Mouse (Mus musculus): ENCODE data around the gene Baiap2. TPM values are rescaled to one million over a fixed set of nuclear protein-coding genes. Genes with fewer than 3 reads are reported as not detected.
A peak's percentile ranks its signal among the peaks of the same experiment; 100 is the strongest.

The Baiap2 gene
- polyA plus RNA-seq, 1 experiment from 2014 or later = 11.1 TPM

GRCm38 (mm10) chr11:119997351-119997750, 54.8 kb downstream of the Baiap2 start:
- Histone ChIP-seq H3K27ac (no peak overlapping the region), H3K27me3 (ENCODE audit: poor library complexity, severe bottlenecking) (no peaks in the 10 kb centered on the region), H3K4me1 (peaks cover 6% of the 10 kb centered on the region; the same call in 1 of the 2 replicates), H3K9me3 (no peaks in the 10 kb centered on the region), H3K36me3 (replicated peaks) (peaks cover 36% of the 10 kb centered on the region), H3K4me3 (no peak overlapping the region)
- WGBS = 93% methylated on average over 16 of the region's 16 CpGs
- no peak for DNase-seq (ENCODE audit: extremely low spot score, low spot score)

- WGBS = 81% methylated on average over 5 of the region's 5 CpGs
- Histone ChIP-seq H3K4me3 (no peak overlapping the region), H3K4me1 (peaks cover 6% of the 10 kb centered on the region; the same call in 1 of the 2 replicates), H3K27ac (no peak overlapping the region), H3K9me3 (no peaks in the 10 kb centered on the region), H3K27me3 (ENCODE audit: poor library complexity, severe bottlenecking) (no peaks in the 10 kb centered on the region), H3K36me3 (replicated peaks) (peaks cover 2% of the 10 kb centered on the region)
- no peak for DNase-seq (ENCODE audit: extremely low spot score, low spot score)
Observed at GRCm38 (mm10) chr11:120002041-120002440, 59.5 kb downstream of the Baiap2 start.

GRCm38 (mm10) chr11:120002634-120003220, 60.2 kb downstream of the Baiap2 start:
- H3K27ac ChIP-seq = no peak overlapping the region
- peaks cover 6% of the 10 kb centered on the region; the same call in 1 of the 2 replicates for H3K4me1 ChIP-seq
- no peaks in the 10 kb centered on the region for H3K27me3 ChIP-seq (ENCODE audit: poor library complexity, severe bottlenecking)
- H3K9me3 ChIP-seq = no peaks in the 10 kb centered on the region
- no peak for DNase-seq (ENCODE audit: extremely low spot score, low spot score)
- WGBS = 94% methylated on average over 7 of the region's 7 CpGs
- no peak overlapping the region for H3K4me3 ChIP-seq
- H3K36me3 ChIP-seq (replicated peaks) = no peaks in the 10 kb centered on the region; the same call in 1 of the 2 replicates

- Histone ChIP-seq H3K36me3 (replicated peaks) (no peaks in the 10 kb centered on the region), H3K4me3 (no peak overlapping the region), H3K4me1 (no peaks in the 10 kb centered on the region; the same call in 1 of the 2 replicates), H3K27me3 (ENCODE audit: poor library complexity, severe bottlenecking) (peaks cover 4% of the 10 kb centered on the region), H3K27ac (0 out of 2 replicates have a peak overlapping the region, but pooled peaks have one; percentile 48), H3K9me3 (no peaks in the 10 kb centered on the region)
- DNase-seq (ENCODE audit: extremely low spot score, low spot score) = no peak
- 93% methylated on average over 18 of the region's 18 CpGs for WGBS
Observed at GRCm38 (mm10) chr11:120005434-120006317, 63.1 kb downstream of the Baiap2 start.

- 83% methylated on average over 4 of the region's 4 CpGs for WGBS
- H3K27ac ChIP-seq = no peak overlapping the region
- no peak for DNase-seq (ENCODE audit: extremely low spot score, low spot score)
Observed at GRCm38 (mm10) chr11:120007496-120008080, 65.0 kb downstream of the Baiap2 start.

GRCm38 (mm10) chr11:120008501-120008900, 65.9 kb downstream of the Baiap2 start:
- 97% methylated on average over 1 of the region's 1 CpGs for WGBS
- Histone ChIP-seq H3K4me3 (no peak overlapping the region), H3K27me3 (ENCODE audit: poor library complexity, severe bottlenecking) (peaks cover 29% of the 10 kb centered on the region), H3K4me1 (peaks cover 22% of the 10 kb centered on the region), H3K36me3 (replicated peaks) (no peaks in the 10 kb centered on the region), H3K9me3 (no peaks in the 10 kb centered on the region), H3K27ac (no peak overlapping the region)
- DNase-seq (ENCODE audit: extremely low spot score, low spot score) = no peak

More at GRCm38 (mm10) chr11:120007496-120008080, 65.0 kb downstream of the Baiap2 start:
- H3K4me1 ChIP-seq = peaks cover 16% of the 10 kb centered on the region
- H3K4me3 ChIP-seq = no peak overlapping the region
- no peaks in the 10 kb centered on the region for H3K36me3 ChIP-seq (replicated peaks)
- no peaks in the 10 kb centered on the region for H3K9me3 ChIP-seq
- H3K27me3 ChIP-seq (ENCODE audit: poor library complexity, severe bottlenecking) = peaks cover 23% of the 10 kb centered on the region

- H3K27ac ChIP-seq = no peak overlapping the region
- H3K4me1 ChIP-seq = peaks cover 25% of the 10 kb centered on the region
- 92% methylated on average over 8 of the region's 8 CpGs for WGBS
- peaks cover 31% of the 10 kb centered on the region for H3K27me3 ChIP-seq (ENCODE audit: poor library complexity, severe bottlenecking)
- no peaks in the 10 kb centered on the region for H3K9me3 ChIP-seq
- H3K36me3 ChIP-seq (replicated peaks) = no peaks in the 10 kb centered on the region
- DNase-seq (ENCODE audit: extremely low spot score, low spot score) = no peak
- no peak overlapping the region for H3K4me3 ChIP-seq
Observed at GRCm38 (mm10) chr11:120008956-120009355, 66.4 kb downstream of the Baiap2 start.

GRCm38 (mm10) chr11:120009937-120010336, 67.4 kb downstream of the Baiap2 start:
- Histone ChIP-seq H3K27me3 (ENCODE audit: poor library complexity, severe bottlenecking) (peaks cover 41% of the 10 kb centered on the region), H3K4me1 (peaks cover 34% of the 10 kb centered on the region), H3K27ac (no peak overlapping the region), H3K4me3 (no peak overlapping the region), H3K36me3 (replicated peaks) (no peaks in the 10 kb centered on the region), H3K9me3 (no peaks in the 10 kb centered on the region)
- WGBS = 87% methylated on average over 20 of the region's 20 CpGs
- no peak for DNase-seq (ENCODE audit: extremely low spot score, low spot score)

GRCm38 (mm10) chr11:120011114-120011760, 68.7 kb downstream of the Baiap2 start:
- Histone ChIP-seq H3K4me3 (peak overlapping the region; percentile 18; the same call in 1 of the 2 replicates), H3K4me1 (peaks cover 43% of the 10 kb centered on the region), H3K27me3 (ENCODE audit: poor library complexity, severe bottlenecking) (peaks cover 48% of the 10 kb centered on the region), H3K27ac (0 out of 2 replicates have a peak overlapping the region, but pooled peaks have one; percentile 17), H3K36me3 (replicated peaks) (no peaks in the 10 kb centered on the region), H3K9me3 (no peaks in the 10 kb centered on the region)
- DNase-seq (ENCODE audit: extremely low spot score, low spot score) = no peak
- WGBS = 82% methylated on average over 11 of the region's 11 CpGs

- peaks cover 50% of the 10 kb centered on the region for H3K27me3 ChIP-seq (ENCODE audit: poor library complexity, severe bottlenecking)
- 0 out of 2 replicates have a peak overlapping the region, but pooled peaks have one; percentile 17 for H3K27ac ChIP-seq
- no peaks in the 10 kb centered on the region for H3K9me3 ChIP-seq
- no peaks in the 10 kb centered on the region for H3K36me3 ChIP-seq (replicated peaks)
- DNase-seq (ENCODE audit: extremely low spot score, low spot score) = no peak
- H3K4me3 ChIP-seq = peak overlapping the region; percentile 18
- H3K4me1 ChIP-seq = peaks cover 43% of the 10 kb centered on the region
- 50% methylated on average over 43 of the region's 43 CpGs for WGBS
Observed at GRCm38 (mm10) chr11:120011761-120012560, 69.4 kb downstream of the Baiap2 start.

- no peak overlapping the region for H3K4me3 ChIP-seq
- H3K27me3 ChIP-seq (ENCODE audit: poor library complexity, severe bottlenecking) = peaks cover 52% of the 10 kb centered on the region
- 84% methylated on average over 13 of the region's 13 CpGs for WGBS
- peaks cover 43% of the 10 kb centered on the region for H3K4me1 ChIP-seq
- H3K36me3 ChIP-seq (replicated peaks) = no peaks in the 10 kb centered on the region
- no peak for DNase-seq (ENCODE audit: extremely low spot score, low spot score)
- H3K9me3 ChIP-seq = no peaks in the 10 kb centered on the region
- peak overlapping the region; percentile 12; the same call in 1 of the 2 replicates for H3K27ac ChIP-seq
Observed at GRCm38 (mm10) chr11:120012702-120013101, 70.1 kb downstream of the Baiap2 start.
